Mouse (Mus musculus) ES-E14 (cell line): ENCODE measurements around the gene Dohh.

Experiments
- CHD2 ChIP-seq: IDR thresholded peaks from 2 replicates; pipeline ENCODE4 v1.6.1; 2014; ENCODE audit warnings: mild to moderate bottlenecking, low read depth, low read length, inconsistent platforms
- MAFK ChIP-seq: IDR thresholded peaks from 2 replicates; pipeline ENCODE4 v1.6.1; 2014; ENCODE audit warnings: mild to moderate bottlenecking, low read depth, low read length, inconsistent platforms; ENCODE audit not compliant: insufficient read depth
- ZNF384 ChIP-seq: IDR thresholded peaks from 2 replicates; pipeline ENCODE4 v1.6.1; 2012; ENCODE audit warnings: low read depth, low read length, inconsistent platforms

- no peak for TF ChIP-seq MAFK
- no peak for TF ChIP-seq ZNF384
- no peak for TF ChIP-seq CHD2
These were observed 48.1 kb downstream of the Dohh start for GRCm38 (mm10) chr10:81432169-81432867.
